Mouse (Mus musculus): ENCODE results near the gene Olfr891. TPM values are rescaled to one million over a fixed set of nuclear protein-coding genes. Genes with fewer than 3 reads are reported as not detected.
"Not testable (repeated sequence)": the region's sequence is repeated elsewhere in the genome, so short reads cannot be mapped to it uniquely, and the experiment has no call there.

Olfr891 gene
- total RNA-seq (2017), result not detected in 2 replicates

DNA sequence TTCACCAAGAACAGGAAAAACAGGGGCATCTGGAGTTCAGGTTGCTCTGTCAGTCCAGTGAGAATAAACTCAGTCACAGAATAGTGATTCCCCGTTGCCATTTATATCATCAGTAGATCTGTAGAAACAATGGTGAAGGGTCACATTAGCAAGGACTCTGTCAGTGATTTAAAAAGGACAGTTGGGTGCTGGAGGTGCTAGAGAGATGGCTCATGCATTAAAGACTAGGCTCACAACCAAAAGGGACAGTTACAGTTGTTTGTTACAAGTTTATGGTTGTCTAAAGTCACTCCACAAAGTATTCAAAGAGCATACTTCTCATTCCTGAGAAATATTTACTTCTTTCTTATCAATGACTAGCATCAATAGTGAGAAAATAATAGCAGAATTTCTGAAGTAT, at the start of gene Olfr891:
Gene Olfr891 (minus strand): TSS at position 101 of the 400 bp plus-strand sequence.
- no peak for ATAC-seq (replicated peaks in 1 of 2; ENCODE audit: insufficient read depth in 1 of 2, low FRiP score in 2 of 2, low TSS enrichment in 1 of 2, low read depth in 1 of 2, poor library complexity in 2 of 2, severe bottlenecking in 2 of 2)

DNA sequence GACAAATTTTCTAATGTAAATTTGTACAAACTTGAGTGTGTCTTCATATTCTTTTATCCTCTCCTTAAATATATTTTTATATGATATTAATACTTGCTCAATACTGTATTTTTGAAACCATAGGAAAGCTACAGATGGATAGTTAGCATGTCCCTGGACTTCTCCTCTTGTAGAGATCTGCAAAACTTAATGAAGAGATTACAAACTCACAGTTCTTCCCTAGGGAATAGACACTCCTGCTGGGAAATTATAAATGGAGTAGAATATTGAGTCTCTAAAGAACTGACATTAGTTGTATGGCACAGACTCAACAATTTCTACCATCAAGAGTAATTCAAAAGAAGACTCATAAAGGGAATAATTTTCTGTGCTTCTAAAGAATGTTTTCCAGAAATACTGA, 37.1 kb upstream of the Olfr891 start, which contains the start of gene Olfr894:
Gene Olfr894 (plus strand): TSS at position 301 of the 400 bp plus-strand sequence.
- no peak for ATAC-seq (replicated peaks in 1 of 2; ENCODE audit: insufficient read depth in 1 of 2, low FRiP score in 2 of 2, low TSS enrichment in 1 of 2, low read depth in 1 of 2, poor library complexity in 2 of 2, severe bottlenecking in 2 of 2)

DNA sequence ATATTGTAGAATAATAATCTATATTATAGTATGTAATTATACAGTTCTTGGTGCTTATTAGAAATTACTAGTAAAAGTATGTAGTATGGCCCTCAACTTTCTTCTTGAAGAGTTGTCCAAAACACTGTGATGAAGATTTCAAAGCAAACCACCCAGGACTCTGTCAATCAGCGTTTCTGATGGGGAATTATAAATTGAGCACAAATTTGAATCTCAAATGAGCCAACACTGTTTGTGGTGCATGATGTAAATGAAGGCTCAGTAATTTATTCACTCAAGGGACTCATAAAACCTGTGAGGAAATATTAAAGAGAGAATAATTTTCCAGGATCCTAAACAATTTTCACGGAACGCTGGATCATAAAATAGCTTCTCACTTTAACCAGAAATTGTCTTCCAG, 27.4 kb upstream of the Olfr891 start, which contains the start of gene Olfr893:
Gene Olfr893 (plus strand): TSS at position 301 of the 400 bp plus-strand sequence.
- no peak for ATAC-seq (replicated peaks in 1 of 2; ENCODE audit: insufficient read depth in 1 of 2, low FRiP score in 2 of 2, low TSS enrichment in 1 of 2, low read depth in 1 of 2, poor library complexity in 2 of 2, severe bottlenecking in 2 of 2)

DNA sequence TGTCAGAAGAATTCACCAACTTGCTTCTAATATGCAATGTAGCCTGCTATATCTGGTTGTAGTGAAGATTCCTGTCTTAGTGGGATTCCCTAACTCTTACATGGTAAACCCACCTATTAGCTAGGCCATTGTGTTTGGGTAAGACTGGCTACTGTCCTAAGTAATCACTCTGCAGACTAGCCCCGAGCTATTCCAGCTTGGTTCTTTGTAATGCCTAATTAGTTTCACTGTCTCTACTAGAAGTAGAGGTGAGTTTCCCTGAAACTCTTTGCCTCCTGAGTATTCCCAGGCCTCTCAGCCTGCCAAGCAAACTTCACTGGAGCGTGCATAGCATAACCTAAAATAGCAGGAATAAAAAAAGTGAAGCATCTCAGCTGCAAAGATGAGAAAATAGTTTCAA, 12.3 kb downstream of the Olfr891 start:
- ATAC-seq (replicated peaks in 1 of 2; ENCODE audit: insufficient read depth in 1 of 2, low FRiP score in 2 of 2, low TSS enrichment in 1 of 2, low read depth in 1 of 2, poor library complexity in 2 of 2, severe bottlenecking in 2 of 2), result not testable (repeated sequence)

DNA sequence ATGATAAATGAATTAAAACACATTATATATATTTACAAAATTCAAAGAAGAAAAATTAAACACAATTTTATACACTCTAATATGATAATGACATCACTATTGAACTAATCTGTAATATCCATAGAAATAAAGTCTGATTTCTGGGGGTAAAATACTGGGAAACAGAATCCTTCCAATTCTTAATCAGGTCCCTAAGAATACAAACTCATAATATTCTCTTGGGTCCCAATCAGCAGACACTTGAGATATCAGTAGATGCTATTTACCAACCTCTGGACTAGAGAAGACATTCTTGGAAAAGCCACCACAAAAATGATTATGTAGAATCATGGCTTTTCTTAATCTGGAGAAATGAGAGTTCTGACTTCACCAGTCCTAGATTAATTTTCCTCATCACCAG, 38.4 kb downstream of the Olfr891 start, which contains the start of gene Olfr890:
Gene Olfr890 (plus strand): TSS at position 301 of the 400 bp plus-strand sequence.
- ATAC-seq (replicated peaks in 1 of 2; ENCODE audit: insufficient read depth in 1 of 2, low FRiP score in 2 of 2, low TSS enrichment in 1 of 2, low read depth in 1 of 2, poor library complexity in 2 of 2, severe bottlenecking in 2 of 2), result no peak

Other genes with a start within 250 kb of the Olfr891 start
- not detected in 2 replicates for gene Olfr881, start 189.0 kb downstream of the Olfr891 start, total RNA-seq (2017)
- gene Olfr883, start 155.0 kb downstream of the Olfr891 start, total RNA-seq (2017), result not detected in 2 replicates
- gene Olfr884, start 134.3 kb downstream of the Olfr891 start, total RNA-seq (2017), result not detected in 2 replicates
- not detected in 2 replicates for gene Olfr885, start 119.5 kb downstream of the Olfr891 start, total RNA-seq (2017)
- not detected in 2 replicates for gene Olfr887, start 96.7 kb downstream of the Olfr891 start, total RNA-seq (2017)
- gene Olfr888, start 72.7 kb downstream of the Olfr891 start, total RNA-seq (2017), result not detected in 2 replicates
- gene Olfr889, start 65.6 kb downstream of the Olfr891 start, total RNA-seq (2017), result not detected in 2 replicates
- gene Olfr890, start 38.3 kb downstream of the Olfr891 start, total RNA-seq (2017), result not detected in 2 replicates
- gene Olfr893, start 27.5 kb upstream of the Olfr891 start, total RNA-seq (2017), result not detected in 2 replicates
- gene Olfr894, start 37.2 kb upstream of the Olfr891 start, total RNA-seq (2017), result not detected in 2 replicates
- gene Olfr143, start 72.0 kb upstream of the Olfr891 start, total RNA-seq (2017), result not detected in 2 replicates
- not detected in 2 replicates for gene Olfr895, start 87.0 kb upstream of the Olfr891 start, total RNA-seq (2017)
- gene Olfr896-ps1, start 110.3 kb upstream of the Olfr891 start, total RNA-seq (2017), result not detected in 2 replicates
- gene Olfr25, start 148.2 kb upstream of the Olfr891 start, total RNA-seq (2017), result not detected in 2 replicates
- gene Olfr898, start 167.6 kb upstream of the Olfr891 start, total RNA-seq (2017), result not detected in 2 replicates
- gene Olfr250, start 186.1 kb upstream of the Olfr891 start, total RNA-seq (2017), result not detected in 2 replicates
- not detected in 2 replicates for gene Olfr251, start 196.3 kb upstream of the Olfr891 start, total RNA-seq (2017)
- gene Olfr147, start 220.9 kb upstream of the Olfr891 start, total RNA-seq (2017), result not detected in 2 replicates
- gene Olfr901, start 248.6 kb upstream of the Olfr891 start, total RNA-seq (2017), result not detected in 2 replicates